Comparison of ENCODE assay signal across 8 mouse cellular contexts in the genomic region with DNA sequence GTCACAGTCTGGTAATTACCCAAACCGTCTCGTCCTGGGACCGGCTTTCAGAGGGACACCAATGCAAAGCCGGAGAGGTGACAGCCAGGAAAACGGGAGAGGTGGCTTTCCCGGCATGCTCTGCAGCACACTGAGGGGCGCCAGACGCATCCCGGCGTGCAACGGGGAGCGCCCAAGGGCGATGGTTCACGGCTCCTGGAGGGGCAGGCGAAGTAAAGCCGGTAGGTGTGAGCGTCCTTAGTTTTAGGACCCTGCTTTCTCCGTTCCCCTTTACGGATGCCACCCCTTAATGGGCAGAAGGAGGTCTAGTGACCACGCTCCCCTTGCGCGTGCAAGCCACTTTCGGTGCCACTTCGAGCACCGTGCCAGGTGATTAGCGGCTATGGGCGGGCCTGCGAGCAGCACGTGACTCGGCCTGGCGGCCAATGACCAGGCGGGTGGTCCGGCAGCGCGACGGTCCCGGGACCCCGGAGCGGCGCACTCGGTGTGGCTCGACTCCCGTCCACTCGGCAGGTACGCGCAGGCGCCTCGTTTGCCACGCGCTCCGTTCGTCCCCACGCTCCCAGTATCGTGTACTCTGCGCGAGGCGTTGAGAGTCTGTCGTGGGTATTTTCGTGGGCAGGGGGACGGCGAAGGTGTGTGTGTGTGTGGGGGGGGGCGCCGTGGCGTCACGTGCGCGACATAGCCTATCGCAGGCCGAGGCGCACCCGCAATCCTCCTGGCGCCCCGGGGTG. TPM values are rescaled to one million over a fixed set of nuclear protein-coding genes. Genes with fewer than 3 reads are reported as not detected.
DNase-seq lines count a peak whose midpoint lies in the region; ATAC-seq and TF ChIP-seq lines count a peak whose summit lies in the region.

No protein-coding gene starts in this region.

- H3K4me1 ChIP-seq in brown adipose tissue, adult 24 weeks (ENCODE audit: control insufficient read depth, insufficient read depth, insufficient read length, low read length) = no peaks in the 10 kb centered on the region
- peaks cover 15% of the 10 kb centered on the region for H3K4me1 ChIP-seq in erythroblast, embryonic 14.5 days (ENCODE audit: control insufficient read depth)
- H3K4me1 ChIP-seq in heart, embryonic 12.5 days (replicated peaks) = no peaks in the 10 kb centered on the region
- peaks cover 9% of the 10 kb centered on the region; the same call in 1 of the 2 replicates for H3K4me1 ChIP-seq in kidney, embryonic 16.5 days (ENCODE audit: insufficient read depth, low read length)
- H3K4me1 ChIP-seq in liver, embryonic 11.5 days (replicated peaks; ENCODE audit: control insufficient read depth, insufficient read depth, low read length) = peaks cover 13% of the 10 kb centered on the region

- DNase-seq in 3134 (ENCODE audit: extremely low read depth, insufficient read length, low spot score) = peak; percentile 18
- peak; percentile 81 for DNase-seq in liver, embryonic 11.5 days (ENCODE audit: low spot score)
- DNase-seq in spleen, postnatal 4 days (ENCODE audit: low spot score in 2 of 2) = peak; percentile 60 to 77

- WGBS in heart, embryonic 12.5 days = under 1% methylated on average over 73 of the region's 73 CpGs
- under 1% methylated on average over 71 of the region's 73 CpGs for WGBS in kidney, embryonic 16.5 days
- WGBS in liver, embryonic 11.5 days = 1% methylated on average over 72 of the region's 73 CpGs

- peak overlapping the region; percentile 70 for H3K9ac ChIP-seq in heart, embryonic 12.5 days
- peak overlapping the region; percentile 79 for H3K9ac ChIP-seq in kidney, embryonic 16.5 days (replicated peaks; ENCODE audit: low read length)
- H3K9ac ChIP-seq in liver, embryonic 11.5 days (ENCODE audit: low read depth, low read length) = peak overlapping the region; percentile 74

- peak overlapping the region; percentile 89 for H3K4me2 ChIP-seq in heart, embryonic 12.5 days
- peak overlapping the region; percentile 99 for H3K4me2 ChIP-seq in kidney, embryonic 16.5 days (replicated peaks; ENCODE audit: low read depth, low read length)
- peak overlapping the region; percentile 96 for H3K4me2 ChIP-seq in liver, embryonic 11.5 days
- H3K4me2 ChIP-seq in myocyte (ENCODE audit: low read depth) = peak overlapping the region; percentile 60

- peak; percentile 50 for TF ChIP-seq POLR2A in myocyte (IDR thresholded peaks at IDR 0.05; ENCODE audit: insufficient read length, low read depth)

- H3K9me3 ChIP-seq in erythroblast, embryonic 14.5 days (ENCODE audit: control insufficient read depth, low read length) = 0 out of 2 replicates have a peak, but pooled peaks cover 3% of the 10 kb centered on the region
- no peaks in the 10 kb centered on the region for H3K9me3 ChIP-seq in heart, embryonic 12.5 days (replicated peaks)
- H3K9me3 ChIP-seq in kidney, embryonic 16.5 days (ENCODE audit: low read length) = no peaks in the 10 kb centered on the region
- no peaks in the 10 kb centered on the region for H3K9me3 ChIP-seq in liver, embryonic 11.5 days (ENCODE audit: control insufficient read depth, low read length)

- peak; percentile 89 for ATAC-seq in heart, embryonic 12.5 days (ENCODE audit: insufficient number of reproducible peaks, low FRiP score)
- peak; percentile 90 for ATAC-seq in kidney, embryonic 16.5 days (ENCODE audit: low FRiP score, low TSS enrichment)
- ATAC-seq in liver, embryonic 11.5 days (replicated peaks; ENCODE audit: low FRiP score) = peak; percentile 82

- H3K79me2 ChIP-seq in myocyte (ENCODE audit: control insufficient read depth, insufficient read depth) = peaks cover 15% of the 10 kb centered on the region

- H3K27me3 ChIP-seq in erythroblast, embryonic 14.5 days (ENCODE audit: control insufficient read depth) = peaks cover 37% of the 10 kb centered on the region
- H3K27me3 ChIP-seq in heart, embryonic 12.5 days (replicated peaks) = 0 out of 2 replicates have a peak, but pooled peaks cover 18% of the 10 kb centered on the region
- 0 out of 2 replicates have a peak, but pooled peaks cover 6% of the 10 kb centered on the region for H3K27me3 ChIP-seq in kidney, embryonic 16.5 days (ENCODE audit: insufficient read depth, low read length)
- H3K27me3 ChIP-seq in liver, embryonic 11.5 days (replicated peaks; ENCODE audit: control insufficient read depth, insufficient read depth, low read length) = no peaks in the 10 kb centered on the region; the same call in 1 of the 2 replicates
- H3K27me3 ChIP-seq in myocyte (ENCODE audit: control insufficient read depth, insufficient read depth, insufficient read length) = peaks cover 5% of the 10 kb centered on the region

- peak overlapping the region; percentile 20 for H3ac ChIP-seq in myocyte (ENCODE audit: control insufficient read depth, insufficient read length)

- H3K27ac ChIP-seq in brown adipose tissue, adult 24 weeks (replicated peaks; ENCODE audit: low read depth, low read length) = peak overlapping the region; percentile 31
- peak overlapping the region; percentile 15; the same call in 1 of the 2 replicates for H3K27ac ChIP-seq in heart, embryonic 12.5 days (ENCODE audit: poor library complexity, severe bottlenecking)
- H3K27ac ChIP-seq in kidney, embryonic 16.5 days (ENCODE audit: low read length) = 0 out of 2 replicates have a peak overlapping the region, but pooled peaks have one; percentile 20
- peak overlapping the region; percentile 13; the same call in 1 of the 2 replicates for H3K27ac ChIP-seq in liver, embryonic 11.5 days (ENCODE audit: low read depth, low read length)

- H3K4me3 ChIP-seq in brown adipose tissue, adult 24 weeks (ENCODE audit: insufficient read depth, low read depth, low read length) = peak overlapping the region; percentile 59
- peak overlapping the region; percentile 69 for H3K4me3 ChIP-seq in erythroblast, embryonic 14.5 days (replicated peaks)
- H3K4me3 ChIP-seq in heart, embryonic 12.5 days = peak overlapping the region; percentile 54
- H3K4me3 ChIP-seq in kidney, embryonic 16.5 days (ENCODE audit: low read length) = peak overlapping the region; percentile 60
- H3K4me3 ChIP-seq in liver, embryonic 11.5 days (ENCODE audit: low read depth, low read length) = peak overlapping the region; percentile 58
- H3K4me3 ChIP-seq in myocyte = peak overlapping the region; percentile 41

- H3K36me3 ChIP-seq in erythroblast, embryonic 14.5 days (ENCODE audit: control insufficient read depth) = no peaks in the 10 kb centered on the region
- H3K36me3 ChIP-seq in heart, embryonic 12.5 days = no peaks in the 10 kb centered on the region
- H3K36me3 ChIP-seq in kidney, embryonic 16.5 days (ENCODE audit: insufficient read depth, low read length) = no peaks in the 10 kb centered on the region
- H3K36me3 ChIP-seq in liver, embryonic 11.5 days (ENCODE audit: control insufficient read depth, insufficient read depth, low read length) = no peaks in the 10 kb centered on the region
- H3K36me3 ChIP-seq in myocyte (ENCODE audit: control insufficient read depth, insufficient read depth) = no peaks in the 10 kb centered on the region

TF ChIP-seq in myocyte, 11 proteins besides CTCF, POLR2A, EP300 and RAD21:
- TF ChIP-seq MAX (IDR thresholded peaks at IDR 0.05; ENCODE audit: low read depth) (no peak), USF1 (IDR thresholded peaks at IDR 0.05; ENCODE audit: low read depth) (peak; percentile 71), MYOD1 (IDR thresholded peaks at IDR 0.05; ENCODE audit: control insufficient read depth in 1 of 3, insufficient read length in 2 of 3, low read depth in 2 of 3) (peak in 1 of 3 experiments; percentile 21), TCF12 (IDR thresholded peaks at IDR 0.05; ENCODE audit: insufficient read depth, poor library complexity, severe bottlenecking) (no peak), POLR2AphosphoS2 (IDR thresholded peaks at IDR 0.05; ENCODE audit: insufficient read length, low read depth) (peak; percentile 48), MYOG (IDR thresholded peaks at IDR 0.05; ENCODE audit: control insufficient read depth in 1 of 3, insufficient read depth in 1 of 3, insufficient read length in 2 of 3, low read depth in 2 of 3) (peak in 2 of 3 experiments; percentile 2 to 27)

RNA-seq across cellular contexts. Expression of a gene that starts 24.5 kb away (rescaled TPM):
- polyA plus RNA-seq in brown adipose tissue, adult 24 weeks (2012; ENCODE audit: insufficient read depth, insufficient read length, missing spikeins) = 9.9 and 14.3 TPM in 2 replicates
- 0.01 and 0.02 TPM in 2 replicates for polyA plus RNA-seq in erythroblast, embryonic 14.5 days (2012)
- 27.6 and 29.0 TPM in 2 replicates for polyA plus RNA-seq in heart, embryonic 12.5 days (2016; fragmentation: Nextera tagmentation; extraction: Ambion mirVana)
- polyA plus RNA-seq in kidney, embryonic 16.5 days (2015; fragmentation: Nextera tagmentation; extraction: Ambion mirVana) = 24.7 and 28.3 TPM in 2 replicates
- polyA plus RNA-seq in liver, embryonic 11.5 days (2014; fragmentation: Nextera tagmentation; extraction: Ambion mirVana) = 22.0 and 23.9 TPM in 2 replicates
- 3.4 TPM for polyA plus RNA-seq in myocyte (2012; fragmentation: generic; extraction: Trizol)

Comparison
In these comparisons a context has a peak if more than half of its experiments do, and no peak if none do; other contexts are left out.
1. Peak in every context shown above with its lines: DNase-seq, ATAC-seq, H3K4me3 ChIP-seq and H3K27ac ChIP-seq.
2. DNase-seq: peak in every context shown above with its lines; median percentile 81 in liver, embryonic 11.5 days; 68 in spleen, postnatal 4 days; 18 in 3134.